Mouse (Mus musculus): ENCODE results near the gene Ankrd13b.

DNA sequence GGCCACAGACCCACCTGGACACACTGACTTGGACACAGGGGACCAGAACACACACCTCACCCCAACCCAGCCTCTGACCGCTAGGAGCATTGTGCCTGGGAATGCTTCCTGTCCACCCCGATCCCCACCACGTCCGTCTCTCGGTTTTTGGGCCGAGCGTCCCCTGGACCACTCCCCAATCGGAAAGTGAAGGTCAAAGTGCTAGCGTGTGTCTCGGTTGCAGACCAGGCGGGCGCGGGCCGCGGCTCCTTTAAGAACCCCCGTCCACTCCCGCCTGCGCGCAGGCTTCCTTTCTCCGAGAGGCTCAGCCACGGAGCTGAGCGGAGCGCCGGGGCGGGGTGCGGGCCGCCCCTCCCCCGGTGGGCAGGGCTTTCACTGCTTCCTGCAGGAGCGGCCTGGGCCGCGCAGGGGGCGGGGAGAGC, 3.4 kb upstream of the Ankrd13b start:
- TF ChIP-seq CTCF (conservative IDR thresholded peaks at IDR 0.05; ENCODE audit: low read length) (peak; percentile 10; the same call in 1 of the 2 replicates), POU5F1 (IDR thresholded peaks at IDR 0.05; ENCODE audit: borderline replicate concordance, low read length) (no peak), NANOG (IDR thresholded peaks at IDR 0.05; ENCODE audit: borderline replicate concordance, low read length) (no peak)
